Mouse (Mus musculus) bone marrow, adult 2 months (tissue): ENCODE measurements around the gene Ss18l2. TPM values are rescaled to one million over a fixed set of nuclear protein-coding genes. Genes with fewer than 3 reads are reported as not detected.

Experiments
- H3K27ac ChIP-seq: fragments of 200-500 bp; 2 replicates; pipeline ENCODE4 v1.5.1; 2012; ENCODE audit warnings: low read depth, mild to moderate bottlenecking, control low read depth, inconsistent platforms, low read length; ENCODE audit not compliant: control insufficient read depth, poor library complexity, insufficient read depth
- H3K4me1 ChIP-seq: fragments of 200-500 bp; 2 replicates; pipeline ENCODE4 v1.6.1; 2011; ENCODE audit warnings: low read length; ENCODE audit not compliant: control insufficient read depth, insufficient read depth
- H3K4me3 ChIP-seq: fragments of 200-500 bp; replicated peaks from 2 replicates; pipeline ENCODE3; 2011; ENCODE audit warnings: mild to moderate bottlenecking, low read depth, low read length, control low read depth; ENCODE audit not compliant: control insufficient read depth
- CTCF ChIP-seq: fragments of 200-500 bp; IDR thresholded peaks from 2 replicates; pipeline ENCODE4 v1.5.1; 2011; ENCODE audit warnings: low read length, control low read depth; ENCODE audit not compliant: control insufficient read depth, insufficient read depth
- POLR2A ChIP-seq: fragments of 200-500 bp; IDR thresholded peaks from 2 replicates; pipeline ENCODE4 v1.6.1; 2011; ENCODE audit warnings: low read depth, mild to moderate bottlenecking, control low read depth, low read length, borderline replicate concordance; ENCODE audit not compliant: control insufficient read depth
- WGBS: fragments of 180-500 bp; shearing (Covaris S2); methylation state at CpG from one replicate; pipeline ENCODE4 v1.1.7; 2018; 5-methylcytosine and 5-hydroxymethylcytosine counted together
- polyA plus RNA-seq: library from polyadenylated mRNA; stranded (reverse); fragments of >200 nt; gene quantifications from 2 replicates; pipeline ENCODE4 v1.2.4, GENCODE M21; 2011; ENCODE audit warnings: low replicate concordance; ENCODE audit not compliant: missing spikeins, insufficient read depth, insufficient read length

Gene Ss18l2
- 39.6 and 72.1 TPM in 2 replicates for polyA plus RNA-seq

- H3K4me1 ChIP-seq = peaks cover 2% of the 10 kb centered on the region
- WGBS = 4% methylated on average over 37 of the region's 37 CpGs
- peak within 1 kb of the TSS; percentile 93 for H3K4me3 ChIP-seq
- peak within 1 kb of the TSS; percentile 81 for H3K27ac ChIP-seq
- TF ChIP-seq CTCF (no peak), POLR2A (no peak)
Observed at GRCm38 (mm10) chr9:121709898-121710583, at the start of gene Ss18l2. Gene Ss18l2, plus strand, starts transcription at chr9:121710329.

DNA sequence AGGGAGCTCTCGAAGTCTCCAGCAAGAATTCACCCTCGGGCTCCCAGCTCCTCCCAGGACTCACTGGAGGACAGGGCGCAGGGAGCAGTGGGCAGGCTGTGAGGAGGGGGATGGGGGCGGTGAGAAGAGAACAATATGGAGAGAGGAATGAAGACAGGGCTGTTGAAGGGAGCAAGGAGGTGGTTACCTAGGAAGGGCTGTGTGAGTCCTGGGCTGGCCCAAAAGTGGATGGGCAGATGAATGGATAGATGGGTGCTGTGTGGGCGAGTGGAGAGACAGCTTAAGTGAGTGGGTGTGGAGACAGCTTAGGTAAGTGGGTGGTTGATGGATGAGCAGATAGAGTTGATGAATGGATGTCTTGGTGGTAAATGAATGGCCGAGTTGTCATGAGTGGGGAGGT lies 46.7 kb upstream of the Ss18l2 start:
- TF ChIP-seq CTCF (no peak), POLR2A (no peak)
- WGBS = 77% methylated on average over 6 of the region's 6 CpGs
- no peak overlapping the region for H3K27ac ChIP-seq

DNA sequence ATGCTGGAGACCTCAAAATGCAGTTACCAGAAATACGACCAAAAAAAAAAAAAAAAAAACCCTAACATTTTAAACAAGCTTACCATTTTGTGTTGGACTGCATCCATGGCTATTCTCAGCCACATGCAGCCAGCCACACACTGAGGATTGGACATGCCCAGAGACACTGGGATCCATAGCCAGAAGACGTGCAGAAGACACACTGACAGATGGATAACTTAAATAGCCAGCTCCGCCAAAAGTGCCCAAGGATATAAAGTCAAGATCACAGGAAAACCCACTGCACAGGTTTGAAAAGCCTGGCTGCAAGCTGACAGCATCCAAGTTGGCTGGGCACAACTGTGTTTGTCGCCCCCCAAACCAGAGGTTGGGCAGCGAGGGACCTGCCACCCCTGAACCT lies 46.0 kb upstream of the Ss18l2 start:
- no peak for TF ChIP-seq CTCF
- no peak for TF ChIP-seq POLR2A
- Histone ChIP-seq H3K4me1 (peaks cover 2% of the 10 kb centered on the region; the same call in 1 of the 2 replicates), H3K27ac (no peak overlapping the region), H3K4me3 (no peak overlapping the region)
- 74% methylated on average over 5 of the region's 5 CpGs for WGBS

More for the DNA sequence above, 46.7 kb upstream of the Ss18l2 start:
- H3K4me1 ChIP-seq = peaks cover 2% of the 10 kb centered on the region; the same call in 1 of the 2 replicates
- no peak overlapping the region for H3K4me3 ChIP-seq

DNA sequence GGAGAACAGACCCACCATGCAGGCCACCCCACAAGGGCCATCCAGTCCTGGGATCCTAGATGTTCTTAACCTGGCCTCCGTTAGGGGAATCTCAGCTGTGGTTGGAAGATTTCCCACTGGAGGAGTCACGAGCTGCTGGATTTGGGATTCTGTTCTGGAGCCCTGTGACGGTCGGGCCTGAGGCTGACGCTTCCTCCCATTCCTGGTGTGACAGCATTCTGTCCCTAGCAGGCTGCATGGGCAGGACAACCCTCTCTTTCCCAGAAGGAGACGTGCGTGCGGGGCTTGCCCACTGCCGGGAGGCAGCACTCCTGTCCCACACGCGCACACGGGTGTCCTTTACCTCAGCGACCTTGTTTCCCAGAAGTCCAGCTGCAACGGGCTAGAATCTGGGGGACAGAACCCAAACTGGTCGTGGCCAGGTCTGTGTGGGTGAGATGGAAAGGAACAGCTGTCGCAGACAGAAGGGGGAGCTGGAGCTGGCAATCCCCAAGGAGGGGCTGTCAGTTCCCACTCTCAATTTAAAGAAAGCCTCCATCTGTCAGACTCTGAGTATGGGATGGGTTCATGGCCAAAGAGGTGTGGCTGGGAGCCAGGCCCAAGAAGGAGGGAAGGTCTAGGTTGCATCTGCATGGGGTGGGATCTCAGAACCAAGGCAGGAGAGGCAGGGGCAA lies 43.0 kb upstream of the Ss18l2 start:
- H3K4me1 ChIP-seq = peaks cover 6% of the 10 kb centered on the region; the same call in 1 of the 2 replicates

DNA sequence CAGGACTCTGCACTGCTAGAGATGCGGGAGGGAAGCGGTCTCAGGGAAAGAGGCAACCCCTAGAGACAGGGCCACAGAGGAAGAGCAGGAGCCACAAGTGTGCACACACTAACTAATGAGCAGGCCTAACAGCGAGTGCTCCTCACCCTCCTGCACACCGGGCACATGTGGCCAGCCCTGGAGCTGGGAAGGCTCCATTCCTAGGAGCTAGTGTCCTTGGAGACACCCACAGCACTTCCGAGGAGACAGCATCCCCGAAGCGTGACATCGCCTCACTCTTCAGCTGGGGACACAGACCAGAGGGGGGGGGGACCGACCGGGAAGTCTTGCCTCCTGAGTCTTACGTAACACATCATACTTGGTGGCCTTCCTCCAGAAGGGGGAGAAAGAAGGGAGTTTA lies 42.3 kb upstream of the Ss18l2 start:
- no peak for TF ChIP-seq POLR2A
- no peak for TF ChIP-seq CTCF
- H3K4me1 ChIP-seq = peaks cover 6% of the 10 kb centered on the region; the same call in 1 of the 2 replicates
- peak overlapping the region; percentile 47 for H3K4me3 ChIP-seq
- H3K27ac ChIP-seq = peak overlapping the region; percentile 46
- 34% methylated on average over 11 of the region's 11 CpGs for WGBS

More for the DNA sequence above, 43.0 kb upstream of the Ss18l2 start:
- no peak overlapping the region for H3K27ac ChIP-seq
- TF ChIP-seq POLR2A = no peak
- no peak for TF ChIP-seq CTCF
- WGBS = 86% methylated on average over 16 of the region's 16 CpGs
- H3K4me3 ChIP-seq = no peak overlapping the region

GRCm38 (mm10) chr9:121669348-121669791 lies 40.8 kb upstream of the Ss18l2 start:
- under 1% methylated on average over 28 of the region's 28 CpGs for WGBS
- Histone ChIP-seq H3K4me1 (peaks cover 10% of the 10 kb centered on the region; the same call in 1 of the 2 replicates), H3K4me3 (peak overlapping the region; percentile 65), H3K27ac (peak overlapping the region; percentile 33; the same call in 1 of the 2 replicates)
- no peak for TF ChIP-seq POLR2A
- peak; percentile 76 for TF ChIP-seq CTCF

DNA sequence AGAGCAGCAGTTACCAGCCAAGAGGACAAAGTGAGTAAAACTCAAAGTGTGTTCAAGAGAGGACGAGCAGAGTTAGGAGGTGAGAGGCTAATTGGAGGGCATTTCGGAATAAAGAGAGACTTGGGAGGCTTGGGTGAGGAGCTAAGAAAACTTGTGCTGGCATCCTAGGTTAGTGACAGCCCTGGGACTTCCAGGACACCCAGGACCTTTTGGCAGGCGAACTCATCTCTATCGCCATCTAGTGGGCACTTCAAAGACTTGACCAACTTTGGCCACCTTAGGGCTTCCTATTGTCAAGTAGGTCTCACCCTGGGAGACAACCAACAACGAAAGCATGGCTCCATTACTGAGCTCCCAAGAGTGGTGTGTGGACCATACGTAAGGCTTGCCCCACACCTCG lies 38.8 kb upstream of the Ss18l2 start:
- Histone ChIP-seq H3K27ac (no peak overlapping the region), H3K4me3 (no peak overlapping the region), H3K4me1 (peaks cover 11% of the 10 kb centered on the region; the same call in 1 of the 2 replicates)
- 30% methylated on average over 7 of the region's 7 CpGs for WGBS
- peak; percentile 77 for TF ChIP-seq CTCF
- TF ChIP-seq POLR2A = no peak

GRCm38 (mm10) chr9:121672311-121672710 lies 37.8 kb upstream of the Ss18l2 start:
- Histone ChIP-seq H3K27ac (no peak overlapping the region), H3K4me3 (no peak overlapping the region), H3K4me1 (peaks cover 17% of the 10 kb centered on the region)
- 37% methylated on average over 5 of the region's 5 CpGs for WGBS
- TF ChIP-seq CTCF (no peak), POLR2A (no peak)
